Mouse (Mus musculus): ENCODE results near the gene Psmb11. TPM values are rescaled to one million over a fixed set of nuclear protein-coding genes. Genes with fewer than 3 reads are reported as not detected.
"Not testable (repeated sequence)": the region's sequence is repeated elsewhere in the genome, so short reads cannot be mapped to it uniquely, and the experiment has no call there.

Psmb11 gene
- polyA plus RNA-seq, 1 experiment = not detected

DNA sequence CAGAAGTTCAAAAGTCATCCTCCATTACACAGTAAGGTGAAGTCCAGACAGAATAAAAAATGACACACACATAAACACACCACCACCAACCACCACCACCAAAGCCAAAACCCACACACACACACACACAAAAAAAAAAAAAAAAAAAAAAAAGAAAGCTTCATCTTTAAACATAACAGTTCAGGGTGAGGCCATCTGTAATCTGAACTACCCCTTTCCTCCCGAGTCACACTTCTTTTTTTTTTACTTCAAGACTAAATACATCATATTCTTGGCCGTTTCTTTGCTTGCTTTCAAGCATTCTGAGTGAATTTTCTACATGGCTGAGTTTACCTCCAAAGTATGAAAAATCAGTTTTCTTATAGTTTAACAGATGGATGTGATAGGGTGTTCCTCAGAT lies 19.6 kb upstream of the Psmb11 start:
- no peak overlapping the region for H3K4me3 ChIP-seq (replicated peaks; ENCODE audit: extremely low read depth, low read depth, low read length)
- no peak for DNase-seq
- WGBS = 61% methylated on average over 2 of the region's 2 CpGs
- H3K4me1 ChIP-seq (ENCODE audit: control insufficient read depth, insufficient read depth, low read length) = peaks cover 3% of the 10 kb centered on the region; the same call in 1 of the 2 replicates
- TF ChIP-seq CTCF (IDR thresholded peaks at IDR 0.05; ENCODE audit: insufficient read depth, low read length) = no peak
- no peak for TF ChIP-seq POLR2A (IDR thresholded peaks at IDR 0.05; ENCODE audit: borderline replicate concordance, extremely low read depth, low read depth, low read length)

DNA sequence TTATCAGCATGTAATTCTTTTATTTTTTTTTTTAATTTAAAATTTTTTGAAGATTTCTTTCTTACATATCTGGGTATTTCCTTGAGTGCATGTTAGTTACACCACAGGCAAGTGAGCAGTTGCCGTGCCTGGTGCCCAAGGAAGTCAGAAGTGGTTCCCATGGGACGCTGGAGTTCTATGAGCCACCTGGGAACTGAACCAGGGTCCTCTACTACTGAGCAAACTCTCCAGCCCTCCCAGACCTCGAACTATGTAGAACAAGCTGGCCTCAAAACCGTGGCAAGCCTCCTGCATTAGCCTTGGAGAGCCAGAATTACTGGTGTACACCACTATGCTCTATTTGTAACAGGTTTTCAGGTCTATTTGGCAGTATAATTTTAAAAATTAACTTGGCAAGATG lies 18.6 kb upstream of the Psmb11 start:
- no peak for DNase-seq
- TF ChIP-seq POLR2A (IDR thresholded peaks at IDR 0.05; ENCODE audit: borderline replicate concordance, extremely low read depth, low read depth, low read length) = no peak
- no peak for TF ChIP-seq CTCF (IDR thresholded peaks at IDR 0.05; ENCODE audit: insufficient read depth, low read length)
- H3K4me1 ChIP-seq (ENCODE audit: control insufficient read depth, insufficient read depth, low read length) = peaks cover 3% of the 10 kb centered on the region; the same call in 1 of the 2 replicates
- WGBS = 32% methylated on average over 4 of the region's 4 CpGs
- no peak overlapping the region for H3K4me3 ChIP-seq (replicated peaks; ENCODE audit: extremely low read depth, low read depth, low read length)

DNA sequence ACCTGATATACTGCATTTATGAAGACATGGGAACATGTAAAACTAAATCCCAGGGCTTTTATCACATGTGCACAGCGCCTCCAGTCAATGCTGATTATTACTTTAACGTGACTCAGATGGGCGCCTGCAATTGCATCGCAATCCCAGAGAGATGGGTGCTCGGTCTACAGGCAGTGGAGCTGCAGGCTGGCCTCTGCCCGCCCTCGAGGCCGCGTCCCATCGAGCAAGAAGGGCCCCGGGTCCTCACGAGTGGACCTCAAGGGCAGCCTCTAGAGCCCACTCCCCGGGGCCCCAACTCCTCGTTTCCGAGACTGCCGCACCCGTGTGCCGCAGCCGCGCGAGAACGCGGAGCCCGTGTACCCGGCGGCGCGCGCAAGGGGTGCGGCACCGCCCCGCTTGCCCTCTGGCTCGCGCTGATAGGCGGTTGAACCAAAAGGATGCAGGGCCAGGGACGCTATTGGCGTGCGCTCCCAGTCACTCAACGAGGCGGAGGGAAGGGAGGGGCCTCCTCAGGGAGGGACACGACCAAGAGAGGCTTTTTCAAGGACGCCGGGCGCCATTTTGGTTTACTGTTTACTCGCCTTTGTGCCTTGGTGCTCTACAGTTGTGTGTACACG lies 18.1 kb upstream of the Psmb11 start:
- under 1% methylated on average over 46 of the region's 46 CpGs for WGBS
- peak; percentile 93 for DNase-seq
- TF ChIP-seq CTCF (IDR thresholded peaks at IDR 0.05; ENCODE audit: insufficient read depth, low read length) (no peak), POLR2A (IDR thresholded peaks at IDR 0.05; ENCODE audit: borderline replicate concordance, extremely low read depth, low read depth, low read length) (peak; percentile 79)
- peak overlapping the region; percentile 83 for H3K4me3 ChIP-seq (replicated peaks; ENCODE audit: extremely low read depth, low read depth, low read length)
- peaks cover 3% of the 10 kb centered on the region; the same call in 1 of the 2 replicates for H3K4me1 ChIP-seq (ENCODE audit: control insufficient read depth, insufficient read depth, low read length)

DNA sequence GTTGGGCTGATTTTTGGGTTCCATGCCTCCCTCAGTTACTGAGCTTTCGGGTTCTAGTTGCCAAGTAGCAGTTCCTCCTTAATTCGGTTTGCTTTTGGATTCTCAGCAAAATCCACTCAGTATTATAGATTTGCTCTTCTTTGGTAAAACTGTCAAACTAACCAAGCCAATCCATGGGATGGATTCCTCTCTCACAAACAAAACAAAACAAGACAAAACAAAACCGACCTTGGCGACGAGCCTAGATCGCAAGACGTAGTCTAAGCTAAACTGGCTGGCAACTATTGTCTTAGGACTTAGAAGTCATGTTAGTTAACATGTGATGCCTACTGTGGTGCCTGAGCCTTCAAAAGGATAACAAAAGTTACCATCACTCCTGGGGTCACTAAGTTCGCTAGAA lies 17.5 kb upstream of the Psmb11 start:
- DNase-seq = no peak
- TF ChIP-seq CTCF (IDR thresholded peaks at IDR 0.05; ENCODE audit: insufficient read depth, low read length) (no peak), POLR2A (IDR thresholded peaks at IDR 0.05; ENCODE audit: borderline replicate concordance, extremely low read depth, low read depth, low read length) (no peak)
- WGBS = 82% methylated on average over 8 of the region's 8 CpGs
- Histone ChIP-seq H3K4me3 (replicated peaks; ENCODE audit: extremely low read depth, low read depth, low read length) (peak overlapping the region; percentile 39), H3K4me1 (ENCODE audit: control insufficient read depth, insufficient read depth, low read length) (peaks cover 3% of the 10 kb centered on the region; the same call in 1 of the 2 replicates)

DNA sequence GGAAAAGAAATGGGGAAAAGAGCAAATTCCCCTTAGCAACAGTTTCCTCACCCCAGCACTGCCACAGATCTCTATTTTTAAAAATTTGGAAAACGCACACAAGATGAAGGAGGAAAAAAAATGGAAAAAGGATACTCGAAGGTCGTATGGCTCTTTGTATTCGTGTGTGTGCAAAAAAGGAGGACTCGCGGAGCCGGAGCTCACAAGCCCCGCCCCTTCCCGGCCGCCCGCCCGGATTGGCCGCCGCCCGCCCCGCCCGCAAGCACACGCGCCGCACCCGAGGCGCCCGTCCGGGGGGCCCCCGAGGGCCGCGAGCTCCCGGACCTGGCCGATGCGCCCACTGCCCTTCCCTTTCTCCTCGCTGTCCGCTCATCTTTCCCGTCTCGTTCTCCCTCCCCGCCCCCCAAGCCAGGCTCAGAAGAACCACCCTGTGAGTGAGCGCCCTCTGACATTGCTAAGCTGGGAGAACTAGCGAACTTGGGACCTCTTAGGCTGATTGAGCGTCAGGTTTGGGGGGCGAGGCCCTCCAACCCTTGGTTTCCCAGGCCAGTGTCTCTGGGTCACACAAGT lies 15.4 kb upstream of the Psmb11 start, which contains the start of gene 4931414P19Rik:
Gene 4931414P19Rik, minus strand, starts transcription at position 242 of the 570 bp plus-strand sequence.
- TF ChIP-seq CTCF (IDR thresholded peaks at IDR 0.05; ENCODE audit: insufficient read depth, low read length) = no peak
- peak; percentile 54; the same call in 1 of the 2 replicates for TF ChIP-seq POLR2A (IDR thresholded peaks at IDR 0.05; ENCODE audit: borderline replicate concordance, extremely low read depth, low read depth, low read length)
- peak within 1 kb of the TSS; percentile 98 for H3K4me3 ChIP-seq (replicated peaks; ENCODE audit: extremely low read depth, low read depth, low read length)
- peak; percentile 77 for DNase-seq
- 0% methylated on average over 39 of the region's 39 CpGs for WGBS
- peaks cover 3% of the 10 kb centered on the region; the same call in 1 of the 2 replicates for H3K4me1 ChIP-seq (ENCODE audit: control insufficient read depth, insufficient read depth, low read length)

DNA sequence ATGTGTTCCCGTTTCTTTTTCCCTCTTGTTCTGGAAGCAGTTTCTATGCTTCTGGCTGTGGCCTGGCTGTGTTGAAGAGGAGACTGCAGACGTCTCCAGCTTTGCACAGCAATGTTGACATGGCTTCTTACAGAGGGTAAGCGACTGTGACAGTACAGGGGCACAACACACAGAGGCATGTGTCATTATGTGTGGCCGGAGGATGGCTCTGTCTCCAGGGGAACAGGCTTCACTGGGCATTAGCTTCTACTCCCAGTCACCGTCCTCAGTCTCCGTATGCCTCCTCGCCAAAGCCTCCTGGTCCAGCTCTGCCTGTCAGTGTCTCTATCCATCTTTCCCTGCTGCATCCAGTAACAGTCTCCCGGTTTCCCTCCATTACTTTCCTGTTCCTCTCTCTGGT lies 14.0 kb upstream of the Psmb11 start:
- TF ChIP-seq POLR2A (IDR thresholded peaks at IDR 0.05; ENCODE audit: borderline replicate concordance, extremely low read depth, low read depth, low read length) = no peak
- no peak for TF ChIP-seq CTCF (IDR thresholded peaks at IDR 0.05; ENCODE audit: insufficient read depth, low read length)
- no peak for DNase-seq
- no peak overlapping the region for H3K4me3 ChIP-seq (replicated peaks; ENCODE audit: extremely low read depth, low read depth, low read length)
- 54% methylated on average over 8 of the region's 8 CpGs for WGBS
- peaks cover 3% of the 10 kb centered on the region; the same call in 1 of the 2 replicates for H3K4me1 ChIP-seq (ENCODE audit: control insufficient read depth, insufficient read depth, low read length)

DNA sequence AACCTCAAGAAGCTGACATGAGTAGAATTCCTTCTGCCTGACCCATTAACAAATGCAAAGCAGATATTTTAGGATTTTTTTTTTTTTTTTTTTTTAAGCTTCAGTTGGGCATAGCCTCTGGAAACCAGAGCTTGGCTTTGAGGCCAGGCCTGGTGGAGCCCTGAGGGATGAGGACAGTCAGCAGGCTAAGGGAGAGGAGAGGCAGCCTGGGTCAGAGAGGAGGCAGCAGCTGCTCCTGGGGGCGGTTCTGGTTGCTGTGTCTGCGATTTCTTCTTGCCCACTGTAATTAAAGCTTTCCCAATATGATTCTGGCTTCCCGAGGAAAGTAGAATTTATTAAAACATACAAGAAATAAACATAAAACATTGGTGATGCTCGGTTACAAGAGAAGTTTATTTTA lies 12.0 kb upstream of the Psmb11 start:
- no peak for DNase-seq
- 52% methylated on average over 4 of the region's 4 CpGs for WGBS

DNA sequence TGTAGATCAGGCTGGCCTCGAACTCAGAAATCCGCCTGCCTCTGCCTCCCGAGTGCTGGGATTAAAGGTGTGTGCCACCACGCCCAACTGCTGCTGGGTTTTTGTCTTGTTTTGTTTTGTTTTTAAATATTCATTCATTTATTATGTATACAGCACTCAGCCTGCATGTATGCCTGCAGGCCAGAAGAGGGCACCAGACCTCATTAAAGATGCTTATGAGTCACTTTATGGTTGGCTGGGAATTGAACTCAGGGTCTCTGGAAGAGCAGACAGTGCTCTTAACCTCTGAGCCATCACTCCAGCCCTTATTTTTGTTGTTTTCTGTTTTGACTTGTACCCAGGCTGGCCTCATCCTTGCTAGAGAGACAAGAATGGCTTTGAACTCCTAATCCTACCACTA lies 11.3 kb upstream of the Psmb11 start:
- TF ChIP-seq CTCF (IDR thresholded peaks at IDR 0.05; ENCODE audit: insufficient read depth, low read length) = peak; percentile 46; the same call in 1 of the 2 replicates
- TF ChIP-seq POLR2A (IDR thresholded peaks at IDR 0.05; ENCODE audit: borderline replicate concordance, extremely low read depth, low read depth, low read length) = no peak
- WGBS = 65% methylated on average over 4 of the region's 4 CpGs
- H3K4me1 ChIP-seq (ENCODE audit: control insufficient read depth, insufficient read depth, low read length) = no peaks in the 10 kb centered on the region
- H3K4me3 ChIP-seq (replicated peaks; ENCODE audit: extremely low read depth, low read depth, low read length) = no peak overlapping the region
- DNase-seq = no peak

More for the DNA sequence above, 12.0 kb upstream of the Psmb11 start:
- Histone ChIP-seq H3K4me1 (ENCODE audit: control insufficient read depth, insufficient read depth, low read length) (no peaks in the 10 kb centered on the region), H3K4me3 (replicated peaks; ENCODE audit: extremely low read depth, low read depth, low read length) (no peak overlapping the region)
- TF ChIP-seq CTCF (IDR thresholded peaks at IDR 0.05; ENCODE audit: insufficient read depth, low read length) (no peak), POLR2A (IDR thresholded peaks at IDR 0.05; ENCODE audit: borderline replicate concordance, extremely low read depth, low read depth, low read length) (no peak)

DNA sequence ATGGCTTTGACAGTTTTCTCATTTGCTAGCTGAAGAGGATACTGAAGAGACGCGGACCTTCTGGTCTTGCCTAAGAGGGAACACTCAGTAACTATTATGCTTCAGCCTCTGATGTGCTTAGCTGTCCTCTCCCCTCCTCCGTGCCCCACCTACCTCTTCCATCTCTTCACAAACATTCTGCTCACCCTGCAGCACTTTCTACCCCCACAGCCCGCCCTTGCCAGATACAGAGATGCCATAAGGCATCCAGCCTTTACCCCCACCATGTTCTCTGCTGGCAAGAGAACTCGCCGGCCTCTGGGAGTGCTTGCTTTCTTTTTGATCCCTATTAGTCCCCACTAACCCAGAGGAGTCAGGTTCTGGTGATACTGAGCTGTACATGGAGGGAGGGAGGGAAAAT lies 10.6 kb upstream of the Psmb11 start:
- Histone ChIP-seq H3K4me3 (replicated peaks; ENCODE audit: extremely low read depth, low read depth, low read length) (no peak overlapping the region), H3K4me1 (ENCODE audit: control insufficient read depth, insufficient read depth, low read length) (no peaks in the 10 kb centered on the region)
- DNase-seq = no peak
- WGBS = 81% methylated on average over 6 of the region's 6 CpGs
- TF ChIP-seq CTCF (IDR thresholded peaks at IDR 0.05; ENCODE audit: insufficient read depth, low read length) = no peak
- TF ChIP-seq POLR2A (IDR thresholded peaks at IDR 0.05; ENCODE audit: borderline replicate concordance, extremely low read depth, low read depth, low read length) = no peak

DNA sequence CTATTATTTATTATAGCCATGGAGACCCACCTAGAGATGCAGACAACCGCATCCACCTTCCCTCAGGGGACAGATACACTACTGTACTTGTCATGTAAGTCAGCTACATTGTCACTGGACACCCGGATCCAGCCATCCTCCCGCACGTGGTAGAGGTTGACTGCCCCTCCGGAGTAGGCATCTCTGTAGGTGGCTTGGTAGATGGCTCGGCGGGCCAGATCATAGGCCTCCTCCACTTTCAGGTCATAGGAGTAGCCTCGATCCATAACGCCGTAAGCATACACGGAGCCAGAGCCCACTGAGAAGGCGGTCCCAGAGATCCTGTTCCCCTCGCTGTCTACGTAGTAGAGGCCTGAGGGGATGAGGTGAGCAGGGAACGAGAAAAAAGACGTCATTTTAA lies 7.1 kb upstream of the Psmb11 start:
- H3K4me1 ChIP-seq (ENCODE audit: control insufficient read depth, insufficient read depth, low read length); DNase-seq; H3K4me3 ChIP-seq (replicated peaks; ENCODE audit: extremely low read depth, low read depth, low read length): not testable (repeated sequence)
- 92% methylated on average over 16 of the region's 16 CpGs for WGBS
